Mouse (Mus musculus): ENCODE data around the gene Nol7.

Nol7 gene

GRCm38 (mm10) chr13:43398297-43399080, at the start of gene Nol7:
Nol7 (plus strand) TSS chr13:43398390.
- DNase-seq (ENCODE audit: low spot score): peak; percentile 93

DNA sequence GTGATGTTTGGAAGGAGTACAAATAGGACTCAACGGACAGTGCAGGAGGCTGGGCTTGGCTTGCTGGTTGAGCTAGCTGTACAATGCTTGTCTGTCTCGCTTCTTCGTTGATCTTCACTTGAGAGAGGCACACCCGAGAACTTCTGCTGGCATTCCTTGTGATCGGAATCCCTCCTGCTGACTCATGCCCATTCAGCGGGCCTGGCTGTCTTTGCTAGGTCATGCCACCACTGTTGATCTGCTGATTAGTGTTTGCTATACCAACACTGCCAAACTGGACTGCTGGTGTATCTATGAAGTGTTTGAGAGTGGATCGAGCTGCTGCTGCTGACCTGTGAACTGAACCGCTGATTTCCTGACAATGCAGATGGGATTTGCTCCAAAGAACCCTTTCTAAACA, 48.8 kb upstream of the Nol7 start:
- no peak for DNase-seq (ENCODE audit: low spot score)

- no peak for DNase-seq (ENCODE audit: low spot score)
Observed at GRCm38 (mm10) chr13:43350489-43351169, 47.6 kb upstream of the Nol7 start.

- no peak for DNase-seq (ENCODE audit: low spot score)
Observed at GRCm38 (mm10) chr13:43353356-43353755, 44.8 kb upstream of the Nol7 start.

DNA sequence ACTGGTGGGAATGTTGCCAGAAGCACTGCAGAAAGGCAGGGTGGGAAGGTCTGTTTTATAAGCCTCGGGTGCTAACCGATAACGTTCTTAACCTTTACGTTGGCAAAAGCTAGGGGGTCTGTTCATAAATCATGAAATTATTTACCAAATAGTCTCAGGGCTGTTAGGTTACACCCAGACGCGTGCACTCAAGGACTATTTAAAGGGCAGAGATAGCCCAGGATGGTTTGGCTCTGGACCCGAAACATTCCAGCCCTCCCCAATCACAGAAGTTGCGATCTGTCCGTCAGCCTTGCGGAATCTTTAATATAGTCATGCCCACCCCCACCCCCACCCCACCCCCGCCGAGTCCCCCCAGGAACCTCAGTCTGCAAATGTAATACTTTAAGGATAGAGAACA, 43.8 kb upstream of the Nol7 start:
- DNase-seq (ENCODE audit: low spot score): no peak

GRCm38 (mm10) chr13:43356346-43357125, 41.7 kb upstream of the Nol7 start:
- no peak for DNase-seq (ENCODE audit: low spot score)

GRCm38 (mm10) chr13:43360534-43360933, 37.7 kb upstream of the Nol7 start:
- no peak for DNase-seq (ENCODE audit: low spot score)

DNA sequence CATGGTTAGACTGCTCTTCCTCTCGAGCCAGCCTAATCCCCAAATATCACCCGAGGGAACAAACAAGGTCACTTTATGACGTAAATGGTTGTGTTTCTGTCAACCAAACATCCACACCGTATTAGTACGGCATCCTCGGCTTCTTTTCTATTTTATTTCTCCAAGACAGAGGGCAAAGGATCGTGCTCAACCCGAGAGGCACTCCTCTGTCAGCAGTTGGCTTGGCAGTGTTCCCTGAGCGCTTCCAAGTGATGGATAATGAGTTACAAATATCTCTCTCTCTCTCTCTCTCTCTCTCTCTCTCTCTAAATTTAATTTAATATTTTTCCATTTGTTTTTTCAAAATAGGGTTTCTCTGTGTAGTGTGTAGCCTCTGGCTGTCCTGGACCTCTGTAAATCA, 35.8 kb upstream of the Nol7 start:
- no peak for DNase-seq (ENCODE audit: low spot score)

- peak; percentile 62 for DNase-seq (ENCODE audit: low spot score)
Observed at GRCm38 (mm10) chr13:43364985-43365824, 33.0 kb upstream of the Nol7 start, which contains the start of gene Sirt5. Sirt5 (plus strand) TSS chr13:43365496.

- no peak for DNase-seq (ENCODE audit: low spot score)
Observed at GRCm38 (mm10) chr13:43365825-43366184, 32.4 kb upstream of the Nol7 start.

- DNase-seq (ENCODE audit: low spot score): no peak
Observed at GRCm38 (mm10) chr13:43370063-43370462, 28.1 kb upstream of the Nol7 start.

DNA sequence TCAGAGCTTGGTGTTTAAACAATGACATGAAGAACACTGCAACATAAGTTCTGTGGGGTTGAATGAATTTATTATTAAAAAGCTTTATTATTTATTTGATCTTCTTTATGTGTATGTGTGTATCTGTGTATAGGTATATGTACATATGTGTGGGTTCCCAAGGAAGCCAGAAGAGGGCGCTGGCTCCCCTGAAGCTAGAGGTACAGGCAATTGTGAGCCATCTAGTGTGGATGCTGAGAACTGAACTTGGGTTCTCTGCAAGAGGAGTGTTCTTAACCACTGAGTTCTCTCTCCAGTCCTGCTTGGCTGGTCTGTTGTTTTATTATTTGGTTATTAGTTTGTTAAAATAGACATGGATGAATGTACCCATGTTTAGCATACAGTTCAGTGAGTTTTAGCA, 25.3 kb upstream of the Nol7 start:
- no peak for DNase-seq (ENCODE audit: low spot score)

DNA sequence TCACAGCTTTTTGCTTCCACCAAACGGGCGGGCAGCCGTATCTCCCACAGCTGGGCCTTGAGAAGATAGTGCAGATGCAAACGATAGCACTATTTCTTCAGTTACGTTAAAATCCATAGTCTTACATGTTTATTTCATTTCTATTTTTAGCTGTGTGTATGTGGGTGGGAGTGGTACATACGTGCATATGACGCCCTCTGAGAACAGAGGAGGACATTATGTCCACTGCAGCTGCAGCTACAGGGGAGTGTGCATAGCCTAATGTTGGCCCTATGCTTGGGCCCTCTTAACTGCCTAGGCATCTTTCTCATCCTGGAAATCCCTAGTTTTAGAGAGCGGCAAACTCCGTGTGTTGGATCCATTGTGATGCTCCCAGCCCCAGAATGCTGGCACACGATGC, 24.0 kb upstream of the Nol7 start:
- DNase-seq (ENCODE audit: low spot score): no peak

GRCm38 (mm10) chr13:43374918-43375432, 23.2 kb upstream of the Nol7 start:
- DNase-seq (ENCODE audit: low spot score): no peak

- DNase-seq (ENCODE audit: low spot score): no peak
Observed at GRCm38 (mm10) chr13:43379989-43380388, 18.2 kb upstream of the Nol7 start.

GRCm38 (mm10) chr13:43385321-43385720, 12.9 kb upstream of the Nol7 start:
- no peak for DNase-seq (ENCODE audit: low spot score)

DNA sequence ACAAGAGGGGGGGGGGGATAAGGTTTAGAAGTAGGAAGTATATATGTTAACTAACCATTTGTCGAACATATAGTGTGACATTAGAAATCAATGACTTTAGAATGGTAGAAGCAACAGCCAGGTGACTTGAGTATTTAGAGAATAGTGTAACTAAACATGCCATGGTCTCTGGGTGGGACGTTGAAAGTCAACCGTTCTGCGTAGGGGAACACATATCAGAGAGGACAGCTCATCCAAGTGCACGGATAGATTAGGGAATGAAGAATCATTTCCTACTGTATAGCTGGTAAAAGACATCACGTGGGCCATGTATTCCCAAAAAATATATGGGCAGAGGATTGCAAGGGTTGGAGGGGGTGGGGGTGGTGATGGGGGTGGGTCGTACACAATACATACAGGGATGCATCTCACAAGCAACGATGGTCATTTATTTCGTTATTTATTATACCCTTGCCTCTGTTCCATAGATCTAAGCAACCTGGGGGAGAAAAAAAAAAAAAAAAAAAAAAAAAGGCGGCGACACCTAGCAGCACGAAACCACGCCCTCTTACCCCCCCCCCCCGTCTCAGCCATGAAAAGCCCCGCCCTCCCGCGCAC, 392 bp upstream of the Nol7 start:
- no peak for DNase-seq (ENCODE audit: low spot score)

DNA sequence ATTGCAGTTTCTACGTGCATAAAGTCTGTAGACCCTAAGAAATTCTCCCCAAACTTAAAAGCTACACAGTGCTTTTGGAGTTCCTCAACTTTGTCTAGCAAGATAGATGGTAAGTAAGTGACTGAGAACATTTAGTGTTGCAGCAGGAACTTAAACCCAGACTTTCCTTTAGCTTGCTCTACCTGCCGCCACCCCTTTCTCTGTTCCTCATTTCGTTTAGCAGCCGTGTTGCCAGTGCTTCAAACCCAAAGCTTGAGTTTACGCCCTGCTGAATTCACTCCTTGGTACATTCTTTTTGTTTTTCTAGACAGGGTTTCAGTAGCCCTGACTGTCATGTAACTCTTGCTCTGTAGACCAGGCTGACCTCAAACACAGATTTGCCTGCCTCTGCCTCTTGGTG, 1.4 kb downstream of the Nol7 start:
- DNase-seq (ENCODE audit: low spot score): no peak

- no peak for DNase-seq (ENCODE audit: low spot score)
Observed at GRCm38 (mm10) chr13:43412311-43412710, 14.1 kb downstream of the Nol7 start.

DNA sequence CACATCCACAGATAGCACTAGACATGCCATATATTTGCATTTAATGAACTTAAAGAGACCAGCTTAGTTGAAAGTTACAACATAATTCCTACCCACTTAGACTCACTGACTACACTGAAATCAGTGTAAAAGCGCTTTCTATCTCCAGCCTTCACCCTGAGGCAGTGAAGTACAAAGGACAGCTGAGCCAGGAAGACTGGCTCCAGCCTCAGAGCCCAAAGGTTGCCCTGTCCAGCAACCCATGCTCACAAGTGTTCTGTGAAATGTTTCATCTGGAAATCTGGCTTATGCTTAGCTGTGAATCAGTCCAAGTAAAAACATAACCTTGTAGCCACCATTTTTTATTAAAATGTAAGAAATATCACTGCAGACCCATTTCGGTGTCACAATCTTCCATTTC, 15.4 kb downstream of the Nol7 start:
- no peak for DNase-seq (ENCODE audit: low spot score)

- DNase-seq (ENCODE audit: low spot score): no peak
Observed at GRCm38 (mm10) chr13:43415249-43415648, 17.1 kb downstream of the Nol7 start.
